Mouse (Mus musculus) ES-E14 (cell line): ENCODE data around the gene Upk3b. TPM values are rescaled to one million over a fixed set of nuclear protein-coding genes. Genes with fewer than 3 reads are reported as not detected.

ENCODE experiments used
- DNase-seq: peaks from one replicate; pipeline ENCODE4 v3.0.0-alpha.2; 2013; ENCODE audit warnings: low read depth, low spot score
- H3K27ac ChIP-seq: 2 replicates; pipeline ENCODE4 v1.5.1; 2012; ENCODE audit warnings: low read depth, mild to moderate bottlenecking, low read length, moderate library complexity, mixed read lengths; ENCODE audit not compliant: poor library complexity, insufficient read depth, severe bottlenecking
- H3K36me3 ChIP-seq: 2 replicates; pipeline ENCODE4 v1.6.1; 2012; ENCODE audit warnings: mild to moderate bottlenecking, low read length, moderate library complexity, mixed read lengths; ENCODE audit not compliant: control insufficient read depth, poor library complexity, insufficient read depth, severe bottlenecking
- H3K4me1 ChIP-seq, 2 experiments: fragments of 150-350 bp in 1 of 2; sonication (generic) in 1 of 2; 2 replicates each; pipeline ENCODE4 v1.6.1; 2012; ENCODE audit warnings: low read length in 2 of 2, mild to moderate bottlenecking in 1 of 2, mixed read lengths in 1 of 2; ENCODE audit not compliant: control insufficient read depth in 2 of 2, insufficient read depth in 2 of 2, poor library complexity in 1 of 2
- H3K4me3 ChIP-seq, 2 experiments: fragments of 150-350 bp in 1 of 2; sonication (generic) in 1 of 2; 2 replicates each; pipeline ENCODE4 v1.5.1; 2012; ENCODE audit warnings: low read length in 2 of 2, low read depth in 1 of 2, mild to moderate bottlenecking in 1 of 2, mixed read lengths in 1 of 2; ENCODE audit not compliant: insufficient read depth in 1 of 2, poor library complexity in 1 of 2, severe bottlenecking in 1 of 2
- H3K9ac ChIP-seq: 2 replicates; pipeline ENCODE4 v1.6.1; 2012; ENCODE audit warnings: low read depth, mild to moderate bottlenecking, low read length, mixed read lengths; ENCODE audit not compliant: poor library complexity, insufficient read depth, severe bottlenecking
- H3K9me3 ChIP-seq: fragments of 150-350 bp; sonication (generic); 2 replicates; pipeline ENCODE4 v1.6.1; 2012; ENCODE audit warnings: low read depth, mild to moderate bottlenecking, low read length; ENCODE audit not compliant: control insufficient read depth, insufficient read depth
- CHD2 ChIP-seq: IDR thresholded peaks from 2 replicates; pipeline ENCODE4 v1.6.1; 2014; ENCODE audit warnings: mild to moderate bottlenecking, low read depth, low read length, inconsistent platforms
- HCFC1 ChIP-seq: IDR thresholded peaks from 2 replicates; pipeline ENCODE4 v1.6.1; 2012; ENCODE audit warnings: low read length, inconsistent platforms, borderline replicate concordance; ENCODE audit not compliant: insufficient read depth
- MAFK ChIP-seq: IDR thresholded peaks from 2 replicates; pipeline ENCODE4 v1.6.1; 2014; ENCODE audit warnings: mild to moderate bottlenecking, low read depth, low read length, inconsistent platforms; ENCODE audit not compliant: insufficient read depth
- ZC3H11A ChIP-seq: IDR thresholded peaks from 2 replicates; pipeline ENCODE4 v1.6.1; 2012; ENCODE audit warnings: low read depth, mild to moderate bottlenecking, inconsistent platforms, low read length, borderline replicate concordance
- ZNF384 ChIP-seq: IDR thresholded peaks from 2 replicates; pipeline ENCODE4 v1.6.1; 2012; ENCODE audit warnings: low read depth, low read length, inconsistent platforms
- in situ Hi-C, 2 experiments: fragments of 600-800 bp; cut with MboI; formaldehyde crosslinking; loops; one replicate each; pipeline ENCODE4 v1.15.1; 2025; ENCODE audit warnings: low sequenced_read_pairs in 2 of 2, inconsistent platforms in 1 of 2; ENCODE audit not compliant: unreplicated experiment in 2 of 2
- total RNA-seq: library from RNA; depleted of rRNA; stranded (reverse); fragments of 300-350 nt; gene quantifications from 2 replicates; pipeline ENCODE4 v1.2.3, GENCODE M21; 2012; rRNA removed

Gene Upk3b
- 1.6 and 2.2 TPM in 2 replicates for total RNA-seq

- Histone ChIP-seq H3K9ac (no peak within 1 kb of the TSS), H3K4me1 (peaks cover 4 to 9% of the 10 kb centered on the region in 2 experiments; a peak in 3 of 4 replicates), H3K27ac (no peak within 1 kb of the TSS), H3K4me3 (no peak within 1 kb of the TSS), H3K36me3 (no peaks in the 10 kb centered on the region), H3K9me3 (no peaks in the 10 kb centered on the region)
- TF ChIP-seq CHD2 = no peak
- no peak for TF ChIP-seq ZC3H11A
- TF ChIP-seq MAFK = no peak
- no peak for TF ChIP-seq HCFC1
- TF ChIP-seq ZNF384 = no peak
- no peak for DNase-seq
- in situ Hi-C loops = no loop called here
These were observed at the start of gene Upk3b for GRCm38 (mm10) chr5:136038258-136039214. Upk3b (plus strand) TSS chr5:136038496.

DNA sequence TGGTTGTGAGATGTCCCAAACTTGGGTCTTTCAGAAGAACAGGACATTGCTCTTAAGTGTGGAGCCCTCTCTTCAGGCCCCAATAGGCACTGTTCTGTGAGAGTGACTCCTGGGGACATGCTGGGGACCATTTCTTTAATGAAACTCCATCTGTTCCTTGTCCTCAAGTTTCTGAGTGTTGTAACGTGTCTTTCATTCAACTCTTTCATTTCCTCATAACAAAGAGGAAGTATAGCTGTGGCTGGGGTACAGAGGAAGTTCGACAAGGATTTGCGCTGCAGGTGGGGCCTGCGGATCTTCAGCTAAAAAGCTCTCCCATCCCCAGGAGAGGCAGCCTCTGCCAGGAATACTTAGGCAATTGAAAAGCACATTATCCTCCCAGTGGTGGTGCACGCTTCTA is 47.7 kb upstream of the Upk3b start:
- Histone ChIP-seq H3K9me3 (no peaks in the 10 kb centered on the region), H3K36me3 (no peaks in the 10 kb centered on the region), H3K4me1 (no peaks in the 10 kb centered on the region), H3K4me3 (no peak overlapping the region), H3K9ac (no peak overlapping the region), H3K27ac (no peak overlapping the region)
- TF ChIP-seq CHD2 = no peak
- TF ChIP-seq HCFC1 = no peak
- TF ChIP-seq ZNF384 = no peak
- TF ChIP-seq ZC3H11A = no peak
- TF ChIP-seq MAFK = no peak
- no peak for DNase-seq
- in situ Hi-C loops = no loop called here

GRCm38 (mm10) chr5:135993381-135993965 is 44.8 kb upstream of the Upk3b start:
- TF ChIP-seq ZC3H11A (no peak), CHD2 (no peak), HCFC1 (no peak), MAFK (no peak), ZNF384 (no peak)
- H3K9ac ChIP-seq = no peak overlapping the region
- H3K9me3 ChIP-seq = no peaks in the 10 kb centered on the region
- no peak overlapping the region for H3K4me3 ChIP-seq
- H3K36me3 ChIP-seq = peaks cover 5% of the 10 kb centered on the region; the same call in 1 of the 2 replicates
- no peak for DNase-seq
- no peak overlapping the region for H3K27ac ChIP-seq
- in situ Hi-C loops = no loop called here
- H3K4me1 ChIP-seq = peaks cover 0 to 4% of the 10 kb centered on the region in 2 experiments; a peak in 1 of 4 replicates

- H3K9ac ChIP-seq = no peak overlapping the region
- no peak for TF ChIP-seq ZC3H11A
- no peak for TF ChIP-seq MAFK
- TF ChIP-seq CHD2 = no peak
- TF ChIP-seq HCFC1 = no peak
- peaks cover 0 to 4% of the 10 kb centered on the region in 2 experiments; a peak in 1 of 4 replicates for H3K4me1 ChIP-seq
- H3K27ac ChIP-seq = no peak overlapping the region
- H3K9me3 ChIP-seq = no peaks in the 10 kb centered on the region
- peaks cover 5% of the 10 kb centered on the region; the same call in 1 of the 2 replicates for H3K36me3 ChIP-seq
- in situ Hi-C loops = no loop called here
- DNase-seq = no peak
- H3K4me3 ChIP-seq = peak overlapping the region in 1 of 2 experiments; percentile 74; a peak in 2 of 4 replicates
These were observed 44.0 kb upstream of the Upk3b start for GRCm38 (mm10) chr5:135994335-135994724.
